Mouse (Mus musculus) spleen, adult 2 months (tissue): Measurements from ENCODE around the gene Hspd1.

Experiments
- CTCF ChIP-seq: fragments of 200-500 bp; IDR thresholded peaks from 2 replicates; pipeline ENCODE4 v1.5.1; 2011; ENCODE audit warnings: mild to moderate bottlenecking, inconsistent platforms; ENCODE audit not compliant: insufficient read depth, insufficient read length, insufficient replicate concordance; ENCODE audit errors: extremely low read depth
- POLR2A ChIP-seq: fragments of 200-500 bp; IDR thresholded peaks from 2 replicates; pipeline ENCODE4 v1.6.1; 2011; ENCODE audit warnings: low read depth, low read length, inconsistent platforms

DNA sequence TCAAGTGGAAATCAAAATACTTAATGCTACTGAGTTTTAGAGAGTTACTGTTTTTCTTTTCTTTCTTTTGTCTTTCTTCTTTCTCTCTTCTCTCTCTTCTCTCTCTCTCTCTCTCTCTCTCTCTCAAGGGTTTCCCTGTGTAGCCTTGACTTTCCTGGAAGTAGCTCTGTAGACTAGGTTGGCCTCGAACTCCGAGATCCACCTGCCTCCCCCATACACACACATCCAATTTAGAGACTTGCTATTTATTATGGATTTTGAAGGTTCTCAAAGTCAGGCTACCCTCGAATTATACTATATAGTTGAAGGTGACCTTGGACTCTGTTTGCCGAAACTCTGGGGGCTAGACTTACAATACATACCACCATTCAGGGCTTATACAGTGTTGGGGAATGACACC, 44.3 kb upstream of the Hspd1 start:
- TF ChIP-seq CTCF: no peak
- no peak for TF ChIP-seq POLR2A
